Mouse (Mus musculus) activated CD4-positive, CD25-positive, alpha-beta regulatory T cell, adult 4 months (primary cell): ENCODE results near the gene Gpr180. TPM values are rescaled to one million over a fixed set of nuclear protein-coding genes. Genes with fewer than 3 reads are reported as not detected.
A peak's percentile ranks its signal among the peaks of the same experiment; 100 is the strongest.
"Not testable (repeated sequence)": the region's sequence is repeated elsewhere in the genome, so short reads cannot be mapped to it uniquely, and the experiment has no call there.

ENCODE experiments used
- ATAC-seq: one replicate; pipeline ENCODE4 v1.8.0; 2017
- polyA plus RNA-seq, 2 experiments: library from polyadenylated mRNA; unstranded; fragments of 100-300 nt; shearing (Covaris generic); gene quantifications; one replicate each; pipeline ENCODE4 v1.2.1; 2017

Gene Gpr180
- polyA plus RNA-seq = 1 to 10 TPM; 7.6 to 8.8 TPM

- ATAC-seq = peak; percentile 89
These were observed at the start of gene Gpr180 for GRCm38 (mm10) chr14:118136744-118137452. Gene Gpr180 (plus strand): TSS chr14:118137158.

GRCm38 (mm10) chr14:118088437-118089207 lies 48.3 kb upstream of the Gpr180 start:
- peak; percentile 64 for ATAC-seq

GRCm38 (mm10) chr14:118089215-118089805 lies 47.6 kb upstream of the Gpr180 start:
- peak; percentile 79 for ATAC-seq

- ATAC-seq = peak; percentile 29
These were observed 47.1 kb upstream of the Gpr180 start for GRCm38 (mm10) chr14:118089806-118090392.

GRCm38 (mm10) chr14:118098265-118098664 lies 38.7 kb upstream of the Gpr180 start:
- no peak for ATAC-seq

- ATAC-seq = no peak
These were observed 35.5 kb upstream of the Gpr180 start for GRCm38 (mm10) chr14:118101227-118101990.

- ATAC-seq = not testable (repeated sequence)
These were observed 29.5 kb upstream of the Gpr180 start for GRCm38 (mm10) chr14:118107479-118107878.

- ATAC-seq = no peak
These were observed 23.8 kb upstream of the Gpr180 start for GRCm38 (mm10) chr14:118113116-118113515.

- peak; percentile 32 for ATAC-seq
These were observed 12.8 kb upstream of the Gpr180 start for GRCm38 (mm10) chr14:118124129-118124528.

GRCm38 (mm10) chr14:118124771-118125170 lies 12.2 kb upstream of the Gpr180 start:
- no peak for ATAC-seq

- no peak for ATAC-seq
These were observed 10.7 kb upstream of the Gpr180 start for GRCm38 (mm10) chr14:118126301-118126700.

- ATAC-seq = no peak
These were observed 5.5 kb upstream of the Gpr180 start for GRCm38 (mm10) chr14:118131472-118131871.

GRCm38 (mm10) chr14:118131931-118132641 lies 4.9 kb upstream of the Gpr180 start:
- ATAC-seq = peak; percentile 7

- ATAC-seq = peak; percentile 51
These were observed 4.3 kb upstream of the Gpr180 start, which contains the start of gene Tgds for GRCm38 (mm10) chr14:118132642-118132977. Gene Tgds (minus strand): TSS chr14:118132755.

GRCm38 (mm10) chr14:118137487-118137886 lies 529 bp downstream of the Gpr180 start:
- ATAC-seq = peak; percentile 10

- no peak for ATAC-seq
These were observed 5.3 kb downstream of the Gpr180 start for GRCm38 (mm10) chr14:118142283-118142682.

GRCm38 (mm10) chr14:118148046-118148445 lies 11.1 kb downstream of the Gpr180 start:
- no peak for ATAC-seq

GRCm38 (mm10) chr14:118148554-118148953 lies 11.6 kb downstream of the Gpr180 start:
- no peak for ATAC-seq

GRCm38 (mm10) chr14:118150656-118151551 lies 13.9 kb downstream of the Gpr180 start:
- ATAC-seq = no peak

- no peak for ATAC-seq
These were observed 14.8 kb downstream of the Gpr180 start for GRCm38 (mm10) chr14:118151651-118152293.
